Mouse (Mus musculus) lung, adult 18-20 months (tissue): ENCODE measurements around the gene Esp23.
"Not testable (repeated sequence)": the region's sequence is repeated elsewhere in the genome, so short reads cannot be mapped to it uniquely, and the experiment has no call there.

Experiments
- DNase-seq, 2 experiments: peaks; one replicate each; pipeline ENCODE4 v3.0.0; 2022; ENCODE audit warnings: mixed read lengths in 2 of 2

Gene Esp23

DNA sequence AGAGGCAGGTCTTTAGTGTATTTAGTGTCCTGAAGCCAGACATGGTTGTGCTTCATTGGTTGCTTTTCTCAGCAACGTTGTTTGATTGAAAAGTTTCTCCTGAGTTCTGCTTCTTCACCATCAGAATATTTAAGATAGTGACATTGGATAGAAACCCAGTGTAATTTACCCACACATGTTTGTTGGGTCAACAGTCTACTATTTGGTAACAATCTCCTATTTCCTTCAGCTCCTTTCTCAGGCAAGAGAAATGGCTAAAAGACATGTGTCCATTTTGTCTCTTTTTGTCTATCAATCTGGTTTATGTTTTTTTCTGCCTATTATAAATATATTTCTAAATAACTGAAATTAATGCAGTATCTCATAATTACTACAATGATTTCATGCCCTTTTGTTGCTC is at the start of gene Esp23:
TSS of gene Esp23 (minus strand) at position 101 of the 400 bp plus-strand sequence.
- DNase-seq, result no peak

DNA sequence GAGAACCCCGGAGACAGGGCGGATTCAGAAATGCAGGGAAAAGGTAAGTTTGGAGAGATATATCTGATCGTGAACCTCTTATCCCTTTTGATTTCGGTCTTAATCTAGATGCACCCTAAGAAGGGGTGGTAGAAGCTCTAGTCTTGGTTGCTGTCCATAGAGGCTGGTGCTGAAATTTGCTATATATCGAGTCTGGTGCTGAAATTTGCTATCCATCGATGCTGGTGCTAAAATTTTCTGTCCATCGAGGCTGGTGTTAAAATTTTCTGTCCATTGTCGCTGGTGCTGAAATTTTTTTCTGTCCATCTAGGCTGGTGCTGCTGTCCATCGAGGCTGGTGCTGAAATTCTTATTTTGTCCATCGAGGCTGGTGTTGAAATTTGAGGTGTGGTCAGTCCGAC is 30.3 kb upstream of the Esp23 start:
- DNase-seq, result not testable (repeated sequence)

DNA sequence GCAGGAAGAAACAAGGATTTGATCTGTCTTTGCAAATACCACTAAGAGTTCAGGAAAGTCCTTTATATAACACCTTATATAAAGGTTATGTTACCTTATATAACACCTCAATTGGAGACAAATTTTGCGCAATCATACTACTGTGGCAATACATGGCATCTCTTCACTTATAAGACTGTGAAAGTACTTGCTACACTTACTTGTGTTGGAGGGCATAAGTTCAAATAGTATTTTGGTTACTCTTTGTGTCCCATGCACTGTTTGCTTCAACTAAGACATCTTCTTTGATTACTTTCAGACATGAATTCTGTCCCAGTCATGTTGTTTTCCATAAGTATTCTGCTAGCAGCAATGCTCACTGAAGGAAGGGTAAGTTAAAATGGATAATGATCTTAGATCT is 18.2 kb upstream of the Esp23 start, which contains the start of gene Esp22:
TSS of gene Esp22 (plus strand) at position 301 of the 400 bp plus-strand sequence.
- DNase-seq, result no peak

DNA sequence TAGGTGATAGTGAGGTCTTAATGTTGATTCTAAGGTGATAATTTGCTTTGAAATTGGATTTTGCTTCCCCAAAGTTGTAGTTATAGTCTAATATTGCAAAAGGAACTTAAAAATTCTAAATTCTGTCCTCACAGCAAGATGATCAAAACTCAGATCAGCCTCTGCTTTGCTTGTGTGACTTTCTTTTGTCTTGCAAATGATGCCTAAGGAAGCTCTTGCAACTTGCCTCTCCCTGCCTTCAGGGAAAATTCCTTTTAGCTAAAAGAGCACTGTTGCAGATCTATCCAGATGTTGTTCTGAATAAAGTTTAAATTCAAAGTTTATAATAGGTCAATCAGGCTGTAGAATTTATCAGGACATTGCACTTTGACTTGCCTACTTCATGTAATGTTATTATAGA is 13.2 kb downstream of the Esp23 start:
- no peak for DNase-seq

DNA sequence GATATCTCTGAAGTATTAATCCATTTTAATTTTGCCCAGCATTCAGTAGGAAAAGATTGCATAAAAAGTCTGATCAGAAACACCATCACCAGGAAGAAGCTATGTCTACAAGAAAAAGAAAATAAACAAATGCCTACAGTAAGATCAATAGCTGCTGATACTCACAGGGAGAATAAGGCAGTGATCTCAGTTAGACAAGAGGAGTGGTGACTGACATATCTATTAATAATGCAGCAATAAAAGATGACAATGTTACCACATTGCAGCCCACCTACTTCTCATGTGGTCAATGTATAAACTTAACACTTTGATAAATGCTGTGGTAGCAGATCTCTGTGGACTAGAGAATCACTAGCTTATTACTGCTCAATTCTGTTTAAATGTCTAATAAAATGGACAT is 33.6 kb downstream of the Esp23 start, which contains the start of gene Gm21903:
TSS of gene Gm21903 (minus strand) at position 101 of the 400 bp plus-strand sequence.
- DNase-seq, result no peak

DNA sequence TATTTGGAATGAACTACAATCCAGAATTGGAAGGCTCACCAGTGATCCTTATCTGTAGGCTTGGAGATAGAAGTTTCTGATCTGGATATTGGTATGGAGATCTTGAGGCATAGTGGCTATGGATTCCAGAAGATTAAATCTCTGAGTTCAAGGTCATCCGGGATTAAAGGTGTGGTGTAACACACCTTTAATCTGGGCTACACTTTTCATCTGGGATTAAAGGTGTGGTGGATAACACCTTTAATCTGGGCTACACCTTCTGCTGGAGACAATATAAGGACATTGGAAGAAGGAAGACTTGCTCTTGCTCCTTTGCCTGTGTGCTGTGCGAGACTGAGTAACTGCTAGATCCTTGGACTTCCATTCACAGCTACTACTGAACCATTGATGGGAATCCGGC is 40.4 kb downstream of the Esp23 start, which contains the start of gene Esp24:
TSS of gene Esp24 (plus strand) at position 301 of the 400 bp plus-strand sequence.
- DNase-seq, result not testable (repeated sequence)
